Mouse (Mus musculus) bone marrow, adult 2 months (tissue): ENCODE measurements around the gene Tmem222.

Source experiments
- CTCF ChIP-seq: fragments of 200-500 bp; IDR thresholded peaks from 2 replicates; pipeline ENCODE4 v1.5.1; 2011; ENCODE audit warnings: low read length, control low read depth; ENCODE audit not compliant: control insufficient read depth, insufficient read depth
- POLR2A ChIP-seq: fragments of 200-500 bp; IDR thresholded peaks from 2 replicates; pipeline ENCODE4 v1.6.1; 2011; ENCODE audit warnings: low read depth, mild to moderate bottlenecking, control low read depth, low read length, borderline replicate concordance; ENCODE audit not compliant: control insufficient read depth

GRCm38 (mm10) chr4:133285950-133286349 lies 8.4 kb upstream of the Tmem222 start:
- TF ChIP-seq POLR2A, result no peak
- no peak for TF ChIP-seq CTCF
